Mouse (Mus musculus) NIH3T3 (cell line): ENCODE data around the gene Mfsd11.

ENCODE experiments used
- DNase-seq: peaks from one replicate; pipeline ENCODE4 v3.0.0-alpha.2; 2012; ENCODE audit warnings: low read depth

The Mfsd11 gene

GRCm38 (mm10) chr11:116852291-116852890 is at the start of gene Mfsd11:
Gene Mfsd11, plus strand, starts transcription at chr11:116852440.
- peak; percentile 85 for DNase-seq

- DNase-seq, result no peak
These were observed 49.5 kb upstream of the Mfsd11 start for GRCm38 (mm10) chr11:116802709-116803108.

DNA sequence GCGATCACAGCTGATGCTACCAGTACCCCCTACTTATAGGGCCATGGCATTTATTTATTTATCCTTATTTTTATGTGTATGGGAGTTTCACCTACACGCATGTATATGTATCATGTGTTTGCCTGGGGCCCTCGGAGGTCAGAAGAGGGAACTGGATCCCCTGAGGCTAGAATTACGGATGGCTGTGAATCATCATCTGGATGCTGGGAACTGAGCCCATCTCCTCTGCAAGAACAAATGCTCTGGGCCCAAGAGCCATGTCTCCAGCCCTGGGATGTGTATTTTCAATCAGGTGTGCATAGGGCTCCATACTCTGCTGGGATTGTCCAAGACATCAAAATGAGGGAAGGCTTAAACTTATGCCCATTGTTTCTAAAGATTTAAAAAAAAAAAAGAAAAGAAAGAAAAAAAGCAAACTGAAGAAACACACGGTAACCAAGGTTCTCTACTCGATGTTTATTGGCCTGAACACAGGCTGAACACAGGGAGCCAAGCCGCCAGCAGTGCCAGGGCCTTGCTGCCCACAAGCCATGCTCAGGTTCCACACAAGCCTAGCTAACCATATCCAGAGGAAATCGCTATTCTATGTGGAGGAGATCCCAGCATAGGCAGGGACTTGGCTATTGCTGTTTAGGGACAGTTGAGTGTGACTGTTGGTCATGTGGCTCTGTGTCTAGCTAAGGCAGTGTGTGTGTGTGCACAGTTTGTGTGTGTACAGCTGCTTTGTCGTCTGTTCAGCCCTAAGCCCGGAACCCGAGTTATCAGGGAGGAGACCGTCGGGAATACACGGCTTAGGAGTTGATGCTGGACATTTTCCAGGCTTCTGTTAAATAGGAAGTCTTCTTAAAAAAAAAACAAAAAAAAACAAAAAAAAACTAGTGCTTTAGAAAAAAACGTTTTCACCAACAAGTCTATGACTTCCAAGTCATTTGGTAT is 45.8 kb upstream of the Mfsd11 start:
- peak; percentile 74 for DNase-seq

- peak; percentile 68 for DNase-seq
These were observed 45.1 kb upstream of the Mfsd11 start for GRCm38 (mm10) chr11:116807116-116807515.

- peak; percentile 38 for DNase-seq
These were observed 44.7 kb upstream of the Mfsd11 start for GRCm38 (mm10) chr11:116807526-116807925.

- DNase-seq, result peak; percentile 93
These were observed 44.2 kb upstream of the Mfsd11 start for GRCm38 (mm10) chr11:116807938-116808606.

DNA sequence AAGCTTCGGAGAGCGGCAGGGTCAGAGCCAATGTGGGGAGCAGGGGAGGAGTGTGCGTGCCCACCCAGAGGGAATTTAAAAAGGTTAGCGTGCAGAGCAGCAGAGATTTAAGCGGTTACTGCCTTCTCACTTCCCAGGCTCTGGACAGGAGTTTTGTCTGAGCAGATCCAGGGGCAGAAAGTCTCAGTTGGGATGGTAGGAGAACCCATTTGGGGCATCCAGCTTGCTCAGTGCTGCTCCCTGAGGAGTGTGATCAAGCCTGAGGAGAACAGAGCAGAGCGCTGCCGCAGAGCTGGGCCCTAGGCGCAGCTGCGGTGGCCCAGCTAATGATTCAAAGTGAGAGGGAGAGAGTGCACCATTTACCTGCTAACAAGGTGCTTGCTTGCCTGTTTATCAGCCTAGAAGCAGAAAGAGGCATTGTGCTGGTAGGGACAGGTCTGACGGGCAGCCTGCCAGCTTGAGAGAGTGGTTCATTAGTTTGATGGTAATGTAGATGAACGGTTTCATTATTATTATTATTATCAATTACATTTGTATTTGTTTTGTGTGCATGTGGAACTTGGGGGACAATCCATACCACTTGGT is 43.3 kb upstream of the Mfsd11 start:
- DNase-seq, result no peak

DNA sequence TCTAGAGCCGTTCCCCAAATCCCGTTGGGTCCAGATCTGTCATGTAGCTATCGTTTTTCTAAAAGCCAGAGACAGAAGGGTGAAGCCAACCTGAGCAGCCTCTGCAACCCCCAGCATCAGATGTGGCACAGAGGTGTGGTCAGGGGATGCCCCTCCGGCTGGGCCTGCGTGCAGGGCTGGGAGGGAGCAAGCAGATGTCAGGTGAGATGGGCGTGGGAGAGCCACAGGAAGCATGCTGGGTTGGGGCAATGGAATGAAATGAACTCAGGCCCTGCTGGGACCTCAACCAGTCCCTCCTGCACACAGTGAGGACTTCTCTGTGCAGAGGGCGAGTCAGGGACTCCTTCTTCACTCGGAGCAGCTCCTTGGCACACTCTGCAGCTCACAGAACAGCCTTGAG is 42.7 kb upstream of the Mfsd11 start:
- no peak for DNase-seq

- DNase-seq, result no peak
These were observed 41.7 kb upstream of the Mfsd11 start for GRCm38 (mm10) chr11:116810528-116810927.

- no peak for DNase-seq
These were observed 41.0 kb upstream of the Mfsd11 start for GRCm38 (mm10) chr11:116810983-116811901.

DNA sequence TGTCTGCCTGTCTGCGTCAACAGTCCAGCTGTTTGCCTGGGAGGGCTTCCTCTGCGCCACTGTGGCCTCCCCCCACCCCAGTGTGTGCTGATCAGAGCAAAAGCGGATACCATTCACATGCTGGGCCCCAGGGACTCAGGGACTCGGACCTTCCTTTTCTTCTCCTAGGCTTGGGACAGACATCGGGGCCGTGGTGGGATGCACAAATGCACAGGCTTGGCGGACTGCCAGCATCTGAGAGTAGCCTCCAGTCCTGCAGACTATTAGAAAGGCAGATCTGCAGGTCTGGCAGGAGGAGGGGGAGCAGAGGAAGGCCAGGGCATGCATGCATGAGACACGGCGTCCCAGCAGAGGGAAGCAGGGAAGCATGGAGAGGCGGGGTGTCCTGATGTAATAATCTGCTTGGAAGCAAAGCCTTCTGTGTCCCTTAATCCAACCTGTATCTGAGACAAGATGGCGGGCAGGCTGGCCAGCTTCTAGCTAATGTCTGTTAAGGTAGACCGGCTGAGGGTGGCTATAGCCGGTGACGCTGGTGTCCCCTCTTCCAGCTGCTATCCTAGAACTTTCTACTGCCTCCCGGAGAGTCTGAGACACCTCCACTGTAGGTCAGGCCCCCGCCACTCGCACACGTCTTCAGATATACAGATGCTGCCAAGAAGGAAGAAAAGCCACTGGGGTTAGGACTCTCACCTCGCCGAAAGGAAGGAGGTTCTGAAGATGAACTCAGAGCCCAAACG is 39.3 kb upstream of the Mfsd11 start:
- peak; percentile 32 for DNase-seq

- no peak for DNase-seq
These were observed 38.6 kb upstream of the Mfsd11 start for GRCm38 (mm10) chr11:116813610-116814009.

DNA sequence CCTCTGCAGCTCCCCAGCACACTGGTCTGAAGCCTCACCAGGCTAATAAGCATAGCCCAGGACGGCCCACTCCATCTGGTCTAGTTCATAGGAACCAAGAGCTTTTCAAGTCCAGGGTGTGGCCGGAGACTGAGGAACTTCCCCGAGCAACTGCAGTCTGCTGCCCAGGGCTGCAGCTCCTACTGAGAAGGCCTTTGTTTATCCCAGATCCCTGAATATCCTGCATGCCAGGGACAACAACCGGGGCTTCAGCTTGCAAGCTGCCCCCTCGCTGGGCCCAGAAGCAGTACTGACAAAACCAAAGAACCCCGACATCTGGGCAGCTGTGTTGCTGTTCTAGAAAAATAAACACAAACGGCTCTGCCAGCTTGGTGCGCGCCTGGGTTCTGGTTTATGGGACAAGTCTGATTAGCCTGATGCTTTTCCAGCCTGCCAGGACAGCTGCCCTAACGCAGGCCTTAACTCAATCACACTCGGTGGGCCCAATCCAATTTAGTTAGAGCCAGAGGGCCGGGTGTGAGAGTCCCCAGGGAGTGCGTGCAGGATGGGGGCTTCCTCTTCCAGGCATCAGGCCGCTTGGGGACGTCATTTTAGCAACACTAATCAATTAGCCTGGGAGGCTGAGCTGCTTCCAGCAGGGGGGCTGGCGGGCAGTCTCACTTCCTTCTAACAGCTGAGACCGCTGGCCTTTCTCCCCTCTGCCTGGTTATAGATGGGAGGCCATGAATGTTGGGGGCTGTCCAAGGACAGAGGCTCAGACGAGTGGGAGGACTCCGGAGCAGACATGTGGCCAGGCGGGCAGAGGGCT is 38.0 kb upstream of the Mfsd11 start:
- DNase-seq, result peak; percentile 70

GRCm38 (mm10) chr11:116814884-116815415 is 37.3 kb upstream of the Mfsd11 start:
- peak; percentile 71 for DNase-seq

DNA sequence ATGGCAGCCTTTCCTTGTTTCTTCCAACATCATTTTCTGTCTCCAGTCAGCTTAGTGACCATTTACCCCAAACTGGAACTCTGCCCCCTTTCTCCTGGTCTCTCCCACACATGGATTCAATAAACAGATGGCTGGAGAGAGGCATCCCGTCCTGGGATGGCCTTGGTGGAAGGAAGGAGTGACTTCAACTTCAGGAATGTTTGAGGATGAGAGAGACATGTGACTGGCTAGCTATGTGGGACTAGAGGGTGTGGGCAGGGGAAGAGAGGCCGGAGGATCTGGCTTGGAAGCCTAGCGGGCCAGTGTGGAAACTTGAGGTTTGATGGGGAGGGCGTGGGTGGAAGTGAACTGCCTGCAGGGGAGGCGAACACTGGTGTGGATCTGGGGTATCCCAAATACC is 35.5 kb upstream of the Mfsd11 start:
- DNase-seq, result peak; percentile 95

- DNase-seq, result no peak
These were observed 34.7 kb upstream of the Mfsd11 start for GRCm38 (mm10) chr11:116817567-116817966.

- DNase-seq, result peak; percentile 41
These were observed 33.5 kb upstream of the Mfsd11 start for GRCm38 (mm10) chr11:116818722-116819121.

GRCm38 (mm10) chr11:116819932-116820593 is 32.2 kb upstream of the Mfsd11 start:
- peak; percentile 48 for DNase-seq
